Mouse (Mus musculus): Measurements from ENCODE around the gene Smtn.

DNA sequence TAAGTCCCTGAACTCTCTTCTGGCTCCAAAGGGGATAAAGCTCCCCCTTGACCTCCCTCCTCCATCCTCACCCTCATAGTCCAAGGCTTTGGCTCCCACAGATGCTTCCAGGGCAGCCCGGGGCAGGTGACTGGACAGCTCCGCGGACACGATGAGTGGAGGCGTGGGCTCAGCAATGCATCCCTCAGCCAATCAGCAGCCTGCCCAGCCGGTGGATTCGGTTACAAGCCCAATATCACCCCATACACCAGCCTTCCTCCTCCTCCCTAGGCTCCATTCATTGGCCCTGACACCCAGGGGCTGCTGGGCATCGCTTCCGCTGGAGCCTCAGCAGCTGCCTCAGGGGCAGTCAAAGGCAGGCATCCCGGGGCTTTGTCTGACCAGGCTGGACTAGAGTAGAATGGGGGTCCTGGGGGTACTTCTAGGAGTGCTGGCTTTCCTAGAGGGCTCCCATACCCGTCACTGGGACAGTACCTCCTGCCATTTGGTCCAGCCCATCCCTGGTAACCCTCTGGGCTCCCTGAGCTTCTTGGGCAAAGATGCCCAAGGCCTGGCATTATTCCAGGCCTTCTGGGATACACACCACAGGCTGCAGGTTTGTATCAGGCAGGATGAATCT is 52.4 kb downstream of the Smtn start, which contains the start of gene Pla2g3:
- TF ChIP-seq CTCF (IDR thresholded peaks at IDR 0.05; ENCODE audit: insufficient read depth, low read length) = no peak
- no peak for TF ChIP-seq POLR2A (IDR thresholded peaks at IDR 0.05; ENCODE audit: borderline replicate concordance, extremely low read depth, low read depth, low read length)

All from lung, adult 2 months (tissue).